Mouse (Mus musculus) cerebellum, adult 2 months (tissue): Measurements from ENCODE around the gene H2-Ab1.

Experiments used
- CTCF ChIP-seq: fragments of 200-500 bp; IDR thresholded peaks from 2 replicates; pipeline ENCODE4 v1.5.1; 2011; ENCODE audit warnings: low read depth, mild to moderate bottlenecking, control low read depth, low read length, moderate library complexity, borderline replicate concordance; ENCODE audit not compliant: insufficient read depth
- POLR2A ChIP-seq: fragments of 200-500 bp; IDR thresholded peaks from 2 replicates; pipeline ENCODE4 v1.6.1; 2011; ENCODE audit warnings: low read length, control low read depth, borderline replicate concordance; ENCODE audit not compliant: insufficient read depth

DNA sequence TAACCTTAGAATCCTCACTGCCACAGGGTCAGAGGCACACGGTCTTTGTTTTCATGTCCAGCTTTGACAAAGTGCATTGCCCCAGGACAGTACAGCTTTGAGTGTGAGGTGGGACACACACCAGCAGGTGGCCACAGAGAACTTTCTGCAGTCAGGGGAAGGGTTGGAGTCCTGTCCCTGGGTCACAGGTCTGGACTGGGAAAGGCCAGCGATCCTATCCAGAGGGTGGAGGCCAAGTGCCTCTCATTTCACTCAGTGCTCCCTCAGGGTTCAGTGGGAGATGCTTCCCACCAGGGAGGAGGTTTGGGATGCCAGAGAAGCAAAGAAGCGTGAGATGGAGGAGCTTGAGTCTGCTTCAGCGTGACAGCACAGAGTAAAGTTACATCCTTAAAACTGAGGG, 5.8 kb upstream of the H2-Ab1 start:
- no peak for TF ChIP-seq POLR2A
- no peak for TF ChIP-seq CTCF
